Mouse (Mus musculus) heart, postnatal 4 days (tissue): Measurements from ENCODE around the gene Olfr1474. TPM values are rescaled to one million over a fixed set of nuclear protein-coding genes. Genes with fewer than 3 reads are reported as not detected.
"Not testable (repeated sequence)": the region's sequence is repeated elsewhere in the genome, so short reads cannot be mapped to it uniquely, and the experiment has no call there.

Experiments
- DNase-seq: peaks from one replicate; pipeline ENCODE4 v3.0.0; 2021
- total RNA-seq, 2 experiments: library from RNA; stranded (reverse); gene quantifications; 2 replicates each; pipeline ENCODE4 v1.2.3; 2021

Gene Olfr1474
- not detected for total RNA-seq

DNA sequence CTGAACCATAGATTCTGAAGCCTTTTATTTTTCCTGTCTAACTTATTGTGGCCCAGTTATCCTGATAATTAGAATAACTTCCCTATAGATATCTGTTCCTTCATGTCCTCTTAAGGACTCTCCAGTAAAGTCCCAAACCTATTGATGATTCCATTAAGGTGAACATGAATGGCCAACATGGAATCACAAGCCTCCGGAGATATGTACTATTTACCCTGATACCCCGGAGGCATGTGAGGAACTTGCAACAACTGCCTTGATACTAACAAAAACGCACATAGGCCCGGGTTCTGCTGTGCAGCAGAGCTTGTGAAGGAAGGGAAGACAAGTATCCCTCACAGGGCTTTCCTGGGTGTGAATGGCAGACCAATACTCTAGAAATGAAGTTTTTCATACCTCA lies at the start of gene Olfr1474:
Olfr1474 (plus strand) TSS at position 301 of the 400 bp plus-strand sequence.
- not testable (repeated sequence) for DNase-seq

GRCm38 (mm10) chr19:13443109-13443508 lies 26.3 kb upstream of the Olfr1474 start, which contains the start of gene Olfr1471:
Gene Olfr1471 (plus strand): TSS chr19:13443409.
- DNase-seq = not testable (repeated sequence)

DNA sequence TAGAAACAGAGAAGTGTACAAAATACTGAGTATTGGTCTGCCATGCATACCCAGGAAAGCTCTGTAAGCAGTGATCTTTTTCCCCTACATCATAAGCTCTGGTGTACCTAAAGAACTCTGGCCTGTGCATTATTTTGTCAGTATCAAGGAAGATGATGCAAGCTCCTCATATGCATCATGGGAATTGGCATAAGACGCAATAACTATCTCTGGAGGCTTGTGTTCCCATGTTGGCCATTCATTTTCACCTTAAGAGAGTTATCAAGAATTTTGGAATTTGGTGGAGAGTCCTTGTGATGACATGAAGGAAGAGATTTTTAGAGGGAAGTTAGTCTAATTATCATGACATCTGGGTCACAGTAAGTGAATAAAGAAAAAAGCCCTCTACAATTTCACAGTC lies 13.4 kb upstream of the Olfr1474 start, which contains the start of gene Olfr1472:
Olfr1472 (minus strand) TSS at position 101 of the 400 bp plus-strand sequence.
- DNase-seq = no peak

DNA sequence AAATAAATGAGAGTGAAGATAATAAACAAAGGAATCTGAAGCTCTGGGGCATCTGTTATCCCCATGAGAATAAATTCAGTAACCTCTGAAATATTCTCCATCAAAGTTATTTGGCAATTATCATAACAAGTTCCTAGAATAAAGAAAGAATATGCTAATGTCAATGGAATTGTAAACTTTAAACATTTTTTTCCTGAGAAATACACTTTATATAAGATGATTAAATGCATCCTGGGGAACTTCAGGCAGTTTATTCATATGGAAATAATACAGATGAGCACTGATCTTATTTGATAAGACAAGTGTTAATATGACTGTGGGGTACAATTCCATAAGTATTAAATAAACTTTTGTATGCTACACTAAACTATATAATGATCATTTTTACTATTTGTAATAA lies 10.7 kb downstream of the Olfr1474 start, which contains the start of gene Olfr1475:
Olfr1475 (minus strand) TSS at position 101 of the 400 bp plus-strand sequence.
- DNase-seq = no peak

- no peak for DNase-seq
Measured at GRCm38 (mm10) chr19:13500246-13500645, 30.9 kb downstream of the Olfr1474 start, which contains the start of gene Olfr1477. Gene Olfr1477 (plus strand): TSS chr19:13500546.

Other genes with a start within 250 kb of the Olfr1474 start
- not detected for gene Olfr1463, start 238.2 kb upstream of the Olfr1474 start, total RNA-seq
- gene Olfr1465, start 154.0 kb upstream of the Olfr1474 start, total RNA-seq = not detected
- not detected for gene Olfr1466, start 130.7 kb upstream of the Olfr1474 start, total RNA-seq
- not detected for gene Olfr1467, start 107.3 kb upstream of the Olfr1474 start, total RNA-seq
- gene Olfr1469, start 61.7 kb upstream of the Olfr1474 start, total RNA-seq = not detected
- gene Olfr1471, start 26.2 kb upstream of the Olfr1474 start, total RNA-seq = not detected
- not detected for gene Olfr1472, start 13.5 kb upstream of the Olfr1474 start, total RNA-seq
- gene Olfr1475, start 10.6 kb downstream of the Olfr1474 start, total RNA-seq = not detected
- not detected for gene Olfr1477, start 31.0 kb downstream of the Olfr1474 start, total RNA-seq
- not detected for gene Olfr1480, start 58.3 kb downstream of the Olfr1474 start, total RNA-seq
- gene Olfr1484, start 113.9 kb downstream of the Olfr1474 start, total RNA-seq = not detected
- not detected for gene Olfr1487, start 147.8 kb downstream of the Olfr1474 start, total RNA-seq
- gene Olfr1489, start 162.1 kb downstream of the Olfr1474 start, total RNA-seq = not detected
- not detected for gene Olfr1490, start 181.5 kb downstream of the Olfr1474 start, total RNA-seq
- gene Olfr1491, start 227.7 kb downstream of the Olfr1474 start, total RNA-seq = not detected